Mouse (Mus musculus) cerebellum, adult 2 months (tissue): Measurements from ENCODE around the gene Gtf3a. TPM values are rescaled to one million over a fixed set of nuclear protein-coding genes. Genes with fewer than 3 reads are reported as not detected.
A peak's percentile ranks its signal among the peaks of the same experiment; 100 is the strongest.

Experiments
- DNase-seq, 2 experiments: peaks; one replicate each; pipeline ENCODE4 v3.0.0; 2021
- H3K27ac ChIP-seq: fragments of 200-500 bp; 2 replicates; pipeline ENCODE4 v1.5.1; 2012; ENCODE audit warnings: low read length, control low read depth, inconsistent platforms; ENCODE audit not compliant: insufficient read depth
- H3K27me3 ChIP-seq: fragments of 200-500 bp; 2 replicates; pipeline ENCODE4 v1.6.1; 2012; ENCODE audit warnings: inconsistent platforms, mild to moderate bottlenecking, low read length, moderate library complexity; ENCODE audit not compliant: control insufficient read depth, insufficient read depth
- H3K4me1 ChIP-seq: fragments of 200-500 bp; 2 replicates; pipeline ENCODE4 v1.6.1; 2011; ENCODE audit warnings: low read length; ENCODE audit not compliant: control insufficient read depth, insufficient read depth
- H3K4me3 ChIP-seq: fragments of 200-500 bp; replicated peaks from 2 replicates; pipeline ENCODE3; 2011; ENCODE audit warnings: mild to moderate bottlenecking, low read depth, low read length, control low read depth; ENCODE audit not compliant: insufficient read depth
- CTCF ChIP-seq: fragments of 200-500 bp; IDR thresholded peaks from 2 replicates; pipeline ENCODE4 v1.5.1; 2011; ENCODE audit warnings: low read depth, mild to moderate bottlenecking, control low read depth, low read length, moderate library complexity, borderline replicate concordance; ENCODE audit not compliant: insufficient read depth
- POLR2A ChIP-seq: fragments of 200-500 bp; IDR thresholded peaks from 2 replicates; pipeline ENCODE4 v1.6.1; 2011; ENCODE audit warnings: low read length, control low read depth, borderline replicate concordance; ENCODE audit not compliant: insufficient read depth
- WGBS: fragments of 180-500 bp; shearing (Covaris S2); methylation state at CpG from one replicate; pipeline ENCODE4 v1.1.7; 2018; 5-methylcytosine and 5-hydroxymethylcytosine counted together
- polyA plus RNA-seq: library from polyadenylated mRNA; depleted of rRNA; stranded (reverse); fragments of >200 nt; gene quantifications from 2 replicates; pipeline ENCODE4 v1.2.3, GENCODE M21; 2012; rRNA removed

Gtf3a gene
- 36.4 and 43.0 TPM in 2 replicates for polyA plus RNA-seq

GRCm38 (mm10) chr5:146948508-146949088, at the start of gene Gtf3a:
TSS of gene Gtf3a (plus strand) at chr5:146948657.
- no peak for TF ChIP-seq CTCF
- peak; percentile 99 for TF ChIP-seq POLR2A
- H3K27me3 ChIP-seq = no peaks in the 10 kb centered on the region
- DNase-seq = peak; percentile 79 to 81
- peak within 1 kb of the TSS; percentile 90 for H3K4me3 ChIP-seq
- H3K27ac ChIP-seq = peak within 1 kb of the TSS; percentile 54
- H3K4me1 ChIP-seq = no peaks in the 10 kb centered on the region
- 1% methylated on average over 62 of the region's 62 CpGs for WGBS

GRCm38 (mm10) chr5:146900331-146900730, 48.1 kb upstream of the Gtf3a start:
- 21% methylated on average over 7 of the region's 7 CpGs for WGBS
- TF ChIP-seq CTCF = no peak
- no peak for TF ChIP-seq POLR2A
- no peak overlapping the region for H3K4me3 ChIP-seq
- no peaks in the 10 kb centered on the region for H3K4me1 ChIP-seq
- H3K27ac ChIP-seq = no peak overlapping the region
- no peaks in the 10 kb centered on the region for H3K27me3 ChIP-seq
- no peak for DNase-seq

- 91% methylated on average over 2 of the region's 2 CpGs for whole genome bisulfite sequencing
- TF ChIP-seq POLR2A (no peak), CTCF (no peak)
- no peaks in the 10 kb centered on the region for H3K27me3 ChIP-seq
- H3K4me1 ChIP-seq = no peaks in the 10 kb centered on the region
- no peak overlapping the region for H3K4me3 ChIP-seq
- DNase-seq = no peak
- H3K27ac ChIP-seq = no peak overlapping the region
These were observed 47.0 kb upstream of the Gtf3a start for GRCm38 (mm10) chr5:146901501-146901900.

GRCm38 (mm10) chr5:146904404-146904803, 44.1 kb upstream of the Gtf3a start:
- Histone ChIP-seq H3K27me3 (no peaks in the 10 kb centered on the region), H3K27ac (no peak overlapping the region), H3K4me1 (no peaks in the 10 kb centered on the region), H3K4me3 (no peak overlapping the region)
- DNase-seq = peak; percentile 53 to 72
- 23% methylated on average over 8 of the region's 8 CpGs for WGBS
- no peak for TF ChIP-seq POLR2A
- TF ChIP-seq CTCF = peak; percentile 85

- H3K4me3 ChIP-seq = no peak overlapping the region
- H3K27me3 ChIP-seq = no peaks in the 10 kb centered on the region
- H3K4me1 ChIP-seq = no peaks in the 10 kb centered on the region
- no peak for TF ChIP-seq POLR2A
- TF ChIP-seq CTCF = peak; percentile 88
- 23% methylated on average over 14 of the region's 14 CpGs for WGBS
- DNase-seq = peak; percentile 38 to 75
- H3K27ac ChIP-seq = no peak overlapping the region
These were observed 42.8 kb upstream of the Gtf3a start for GRCm38 (mm10) chr5:146905486-146906172.

- TF ChIP-seq CTCF (no peak), POLR2A (no peak)
- no peaks in the 10 kb centered on the region for H3K27me3 ChIP-seq
- no peak overlapping the region for H3K27ac ChIP-seq
- no peaks in the 10 kb centered on the region for H3K4me1 ChIP-seq
- no peak for DNase-seq
- H3K4me3 ChIP-seq = no peak overlapping the region
- WGBS = 44% methylated on average over 5 of the region's 5 CpGs
These were observed 40.9 kb upstream of the Gtf3a start for GRCm38 (mm10) chr5:146907533-146907932.

GRCm38 (mm10) chr5:146908629-146909028, 39.8 kb upstream of the Gtf3a start:
- Histone ChIP-seq H3K27me3 (no peaks in the 10 kb centered on the region), H3K4me3 (no peak overlapping the region), H3K4me1 (no peaks in the 10 kb centered on the region), H3K27ac (no peak overlapping the region)
- TF ChIP-seq CTCF (no peak), POLR2A (no peak)
- no peak for DNase-seq
- WGBS = 45% methylated on average over 11 of the region's 11 CpGs

- TF ChIP-seq CTCF = no peak
- TF ChIP-seq POLR2A = no peak
- 31% methylated on average over 9 of the region's 9 CpGs for WGBS
- H3K27me3 ChIP-seq = no peaks in the 10 kb centered on the region
These were observed 36.3 kb upstream of the Gtf3a start for GRCm38 (mm10) chr5:146912206-146912605.

More at GRCm38 (mm10) chr5:146912206-146912605, 36.3 kb upstream of the Gtf3a start:
- no peak overlapping the region for H3K4me3 ChIP-seq
- no peak overlapping the region for H3K27ac ChIP-seq
- DNase-seq = no peak
- H3K4me1 ChIP-seq = no peaks in the 10 kb centered on the region
